Mouse (Mus musculus) lung, postnatal 0 days (tissue): ENCODE results near the gene Maff.

Experiments used
- CTCF ChIP-seq: IDR thresholded peaks from 2 replicates; pipeline ENCODE4 v1.5.1; 2016; ENCODE audit warnings: antibody characterized with exemption, mild to moderate bottlenecking
- EP300 ChIP-seq: IDR thresholded peaks from 2 replicates; pipeline ENCODE4 v1.6.1; 2016; ENCODE audit warnings: antibody characterized with exemption, mild to moderate bottlenecking, control low read depth

DNA sequence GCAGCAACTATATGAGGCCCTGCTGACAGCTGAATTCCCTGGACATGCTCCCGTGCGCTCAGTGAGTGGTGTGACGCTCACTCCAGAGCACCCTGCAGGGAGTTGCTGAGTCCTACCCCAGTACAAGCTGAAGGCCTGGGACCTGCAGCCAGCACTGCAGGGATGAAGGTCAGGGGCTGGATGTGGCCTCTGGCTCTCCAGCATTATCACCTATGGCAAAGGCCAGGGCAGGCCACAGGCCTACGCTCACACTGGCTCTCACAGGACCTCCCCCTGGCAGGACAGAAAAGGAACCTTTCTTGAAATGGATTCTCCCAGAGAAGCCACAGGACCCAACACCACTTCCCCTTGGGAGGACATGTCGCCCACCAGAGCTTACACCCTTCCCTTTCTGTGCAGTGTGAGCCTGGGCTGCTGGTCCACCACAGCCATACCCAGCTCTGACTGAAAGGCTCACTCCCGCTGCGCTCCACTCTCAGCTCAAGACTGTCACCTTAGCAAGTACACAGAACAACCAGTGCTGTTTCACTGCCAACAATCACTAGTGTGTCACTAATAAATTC lies 23.9 kb downstream of the Maff start:
- TF ChIP-seq CTCF: no peak
- TF ChIP-seq EP300: no peak
